Mouse (Mus musculus): Measurements from ENCODE around the gene Dcn. TPM values are rescaled to one million over a fixed set of nuclear protein-coding genes. Genes with fewer than 3 reads are reported as not detected.

Dcn gene
- polyA plus RNA-seq, 1 experiment from 2014 or later, result 30.6 TPM

DNA sequence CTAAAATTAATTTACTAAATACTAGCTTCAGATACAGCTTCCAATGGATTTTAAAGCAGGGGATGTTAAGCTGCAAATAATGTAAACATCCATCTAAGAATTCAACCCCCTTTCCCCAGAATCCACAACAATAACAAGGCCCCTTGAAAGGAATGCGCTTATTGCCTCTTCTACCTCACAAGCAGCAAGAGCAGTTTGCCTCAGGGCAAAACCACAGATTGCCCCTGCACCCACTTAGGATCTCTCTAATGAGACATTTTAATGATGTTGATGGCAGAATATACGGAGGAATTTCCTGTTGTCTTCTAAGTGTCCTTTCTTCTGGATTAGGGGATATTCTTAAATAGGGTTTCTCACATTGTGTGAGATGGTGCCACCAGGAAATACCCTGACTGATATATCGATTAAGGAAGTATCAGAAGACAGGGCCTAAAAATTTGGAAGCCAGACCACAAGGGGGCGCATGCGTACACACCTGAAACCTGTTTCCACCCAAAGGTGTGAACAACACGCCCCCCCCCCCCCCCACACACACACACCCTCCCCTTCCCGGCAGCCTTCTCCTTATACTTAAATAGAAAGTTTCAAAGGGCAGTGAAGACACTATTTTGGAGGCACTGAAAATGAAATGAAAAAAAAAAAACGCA is 88.2 kb downstream of the Dcn start:
- no peaks in the 10 kb centered on the region for H3K9me3 ChIP-seq
- no peak overlapping the region for H3K4me2 ChIP-seq
- no peak for ATAC-seq (ENCODE audit: low FRiP score)
- no peak overlapping the region for H3K27ac ChIP-seq
- WGBS, result 54% methylated on average over 8 of the region's 8 CpGs
- H3K4me3 ChIP-seq (replicated peaks), result no peak overlapping the region
- no peak overlapping the region for H3K9ac ChIP-seq
- H3K36me3 ChIP-seq (replicated peaks), result no peaks in the 10 kb centered on the region
- no peaks in the 10 kb centered on the region for H3K27me3 ChIP-seq
- no peaks in the 10 kb centered on the region for H3K4me1 ChIP-seq

Other genes starting within 250 kb of the Dcn start
- gene Lum, start 85.5 kb downstream of the Dcn start, polyA plus RNA-seq (2016; fragmentation: Nextera tagmentation; extraction: Ambion mirVana), result 70.1 and 90.3 TPM in 2 replicates
- 0.08 and 0.27 TPM in 2 replicates for gene Kera, start 127.3 kb downstream of the Dcn start, polyA plus RNA-seq (2016; fragmentation: Nextera tagmentation; extraction: Ambion mirVana)
- gene Epyc, start 164.5 kb downstream of the Dcn start, polyA plus RNA-seq (2016; fragmentation: Nextera tagmentation; extraction: Ambion mirVana), result 3.6 and 4.8 TPM in 2 replicates
- gene Ccer1, start 213.4 kb downstream of the Dcn start, polyA plus RNA-seq (2016; fragmentation: Nextera tagmentation; extraction: Ambion mirVana), result not detected in 2 replicates
- not detected in 2 replicates for gene C030005K15Rik, start 247.1 kb downstream of the Dcn start, polyA plus RNA-seq (2016; fragmentation: Nextera tagmentation; extraction: Ambion mirVana)

Data from forebrain, embryonic 12.5 days (tissue).